Mouse (Mus musculus) bone marrow, adult 2 months (tissue): ENCODE measurements around the gene Dpp9. TPM values are rescaled to one million over a fixed set of nuclear protein-coding genes. Genes with fewer than 3 reads are reported as not detected.

Experiments
- H3K27ac ChIP-seq: fragments of 200-500 bp; 2 replicates; pipeline ENCODE4 v1.5.1; 2012; ENCODE audit warnings: low read depth, mild to moderate bottlenecking, control low read depth, inconsistent platforms, low read length; ENCODE audit not compliant: control insufficient read depth, poor library complexity, insufficient read depth
- H3K4me1 ChIP-seq: fragments of 200-500 bp; 2 replicates; pipeline ENCODE4 v1.6.1; 2011; ENCODE audit warnings: low read length; ENCODE audit not compliant: control insufficient read depth, insufficient read depth
- H3K4me3 ChIP-seq: fragments of 200-500 bp; replicated peaks from 2 replicates; pipeline ENCODE3; 2011; ENCODE audit warnings: mild to moderate bottlenecking, low read depth, low read length, control low read depth; ENCODE audit not compliant: control insufficient read depth
- CTCF ChIP-seq: fragments of 200-500 bp; IDR thresholded peaks from 2 replicates; pipeline ENCODE4 v1.5.1; 2011; ENCODE audit warnings: low read length, control low read depth; ENCODE audit not compliant: control insufficient read depth, insufficient read depth
- POLR2A ChIP-seq: fragments of 200-500 bp; IDR thresholded peaks from 2 replicates; pipeline ENCODE4 v1.6.1; 2011; ENCODE audit warnings: low read depth, mild to moderate bottlenecking, control low read depth, low read length, borderline replicate concordance; ENCODE audit not compliant: control insufficient read depth
- WGBS: fragments of 180-500 bp; shearing (Covaris S2); methylation state at CpG from one replicate; pipeline ENCODE4 v1.1.7; 2018; 5-methylcytosine and 5-hydroxymethylcytosine counted together
- polyA plus RNA-seq: library from polyadenylated mRNA; stranded (reverse); fragments of >200 nt; gene quantifications from 2 replicates; pipeline ENCODE4 v1.2.4, GENCODE M21; 2011; ENCODE audit warnings: low replicate concordance; ENCODE audit not compliant: missing spikeins, insufficient read depth, insufficient read length

The Dpp9 gene
- polyA plus RNA-seq, 1 experiment: 8.9 TPM

GRCm38 (mm10) chr17:56146131-56146530 lies 72.6 kb downstream of the Dpp9 start:
- Histone ChIP-seq H3K4me1 (no peaks in the 10 kb centered on the region; the same call in 1 of the 2 replicates), H3K4me3 (no peak overlapping the region), H3K27ac (no peak overlapping the region)
- WGBS: 56% methylated on average over 9 of the region's 9 CpGs
- TF ChIP-seq CTCF (no peak), POLR2A (no peak)

- H3K27ac ChIP-seq: no peak overlapping the region
- no peak overlapping the region for H3K4me3 ChIP-seq
- no peak for TF ChIP-seq CTCF
- H3K4me1 ChIP-seq: no peaks in the 10 kb centered on the region; the same call in 1 of the 2 replicates
- WGBS: 74% methylated on average over 9 of the region's 9 CpGs
Observed at GRCm38 (mm10) chr17:56144546-56144945, 74.2 kb downstream of the Dpp9 start.

DNA sequence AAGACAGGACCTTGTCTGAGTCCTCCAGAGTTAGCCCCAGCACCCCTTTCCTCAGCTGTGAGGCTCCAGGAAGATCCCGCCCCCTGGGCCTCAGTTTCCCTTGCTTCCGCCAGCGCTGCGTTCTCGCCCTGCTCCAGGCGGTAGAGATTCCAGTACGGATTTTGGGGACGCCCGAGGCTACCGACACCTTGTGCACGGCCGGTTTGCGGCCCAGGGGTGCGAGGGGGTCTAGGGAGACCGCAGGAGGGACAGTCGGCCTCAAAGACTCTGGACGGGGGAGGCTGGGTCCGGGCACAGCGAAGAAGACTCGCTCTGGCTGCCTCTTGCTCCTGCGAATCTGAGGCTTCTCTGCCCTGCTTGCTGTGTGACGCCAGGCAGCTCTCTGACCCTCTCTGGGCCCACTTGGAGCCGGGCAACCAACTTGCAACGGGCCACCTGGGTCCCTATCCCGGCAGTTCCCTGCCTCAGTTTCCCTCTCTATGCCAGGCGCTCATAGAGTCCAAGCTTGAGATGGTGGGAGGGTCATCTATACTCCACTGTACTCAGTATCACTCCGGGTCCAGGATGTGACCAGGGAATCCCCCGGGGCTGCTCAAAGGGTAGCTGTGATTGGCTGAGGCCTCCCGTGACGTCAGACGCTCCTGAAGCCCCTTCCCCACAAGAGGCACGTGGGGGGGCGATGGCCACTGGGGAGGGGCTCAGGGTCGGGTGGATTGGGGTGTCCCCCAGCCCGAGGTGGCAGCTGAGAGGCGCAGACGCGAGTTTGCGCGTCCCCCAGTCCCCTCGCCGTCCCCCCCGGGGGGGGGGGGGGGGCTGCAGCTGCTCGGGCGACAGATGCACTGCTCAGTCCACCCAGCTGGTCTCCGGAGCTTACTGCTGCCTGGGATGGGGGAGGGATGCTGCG lies 76.8 kb downstream of the Dpp9 start:
- no peak overlapping the region for H3K27ac ChIP-seq
- no peak overlapping the region for H3K4me3 ChIP-seq
- 6% methylated on average over 47 of the region's 47 CpGs for WGBS
- no peak for TF ChIP-seq POLR2A
- no peaks in the 10 kb centered on the region for H3K4me1 ChIP-seq

DNA sequence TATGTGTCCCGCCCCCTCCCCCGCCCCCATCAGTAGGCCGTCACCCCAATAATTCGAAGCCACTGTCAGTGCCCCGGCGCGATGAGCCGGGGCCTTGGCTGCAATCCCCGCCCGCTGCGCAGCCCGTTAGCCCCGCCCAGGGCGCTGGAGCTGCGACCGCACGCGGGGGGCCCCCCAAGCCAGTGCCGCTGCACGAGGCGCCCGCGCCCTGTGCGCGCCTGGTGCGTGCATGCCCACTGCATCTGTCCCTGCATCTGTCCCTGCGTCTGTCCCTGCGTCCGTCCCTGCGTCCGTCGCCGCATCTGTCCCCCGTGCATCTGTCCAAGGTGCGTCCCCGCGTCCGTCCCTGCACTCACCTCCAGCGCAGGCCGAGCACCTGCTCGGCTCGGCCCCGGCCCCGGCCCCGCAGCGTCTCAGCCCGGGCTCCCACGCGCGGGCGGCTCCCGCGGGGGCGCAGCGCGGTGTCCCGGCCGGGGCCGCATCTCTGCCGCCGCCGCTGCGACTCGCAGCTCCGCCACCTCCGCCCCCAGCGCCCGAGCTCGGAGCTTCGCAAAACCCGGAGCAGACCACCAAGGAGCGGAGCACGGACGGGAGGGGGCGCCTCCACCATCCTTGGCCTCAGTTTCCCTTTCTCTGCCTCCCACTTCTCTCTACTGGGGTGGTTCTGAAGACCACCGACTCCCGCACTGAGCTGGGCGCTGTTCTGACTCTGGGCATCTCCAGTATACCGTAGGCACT lies 78.7 kb downstream of the Dpp9 start, which contains the start of gene Sema6b:
TSS of gene Sema6b (minus strand) at position 486 of the 738 bp plus-strand sequence.
- TF ChIP-seq POLR2A (no peak; the same call in 1 of the 2 replicates), CTCF (no peak)
- 2% methylated on average over 78 of the region's 79 CpGs for WGBS
- Histone ChIP-seq H3K27ac (peak within 1 kb of the TSS; percentile 7; the same call in 1 of the 2 replicates), H3K4me1 (no peaks in the 10 kb centered on the region), H3K4me3 (peak within 1 kb of the TSS; percentile 53)

GRCm38 (mm10) chr17:56139355-56139754 lies 79.3 kb downstream of the Dpp9 start:
- Histone ChIP-seq H3K4me1 (no peaks in the 10 kb centered on the region), H3K4me3 (no peak overlapping the region), H3K27ac (no peak overlapping the region)
- WGBS: 19% methylated on average over 21 of the region's 21 CpGs
- TF ChIP-seq CTCF (no peak), POLR2A (no peak)

- Histone ChIP-seq H3K4me1 (no peaks in the 10 kb centered on the region), H3K4me3 (no peak overlapping the region), H3K27ac (no peak overlapping the region)
- 65% methylated on average over 25 of the region's 25 CpGs for WGBS
- TF ChIP-seq CTCF (no peak), POLR2A (no peak)
Observed at GRCm38 (mm10) chr17:56137839-56138613, 80.7 kb downstream of the Dpp9 start.

Other genes with a start within 250 kb of the Dpp9 start
- gene Shd, start 248.4 kb downstream of the Dpp9 start, polyA plus RNA-seq: 1.6 TPM in 1 of 2 replicates, not detected in the other
- not detected in 2 replicates for gene Fsd1, start 232.4 kb downstream of the Dpp9 start, polyA plus RNA-seq
- gene Stap2, start 213.3 kb downstream of the Dpp9 start, polyA plus RNA-seq: 3.9 and 10.6 TPM in 2 replicates
- 13.1 and 47.7 TPM in 2 replicates for gene Mpnd, start 213.2 kb downstream of the Dpp9 start, polyA plus RNA-seq
- 39.9 and 55.5 TPM in 2 replicates for gene Sh3gl1, start 182.3 kb downstream of the Dpp9 start, polyA plus RNA-seq
- 55.8 and 73.6 TPM in 2 replicates for gene Chaf1a, start 178.5 kb downstream of the Dpp9 start, polyA plus RNA-seq
- gene Ubxn6, start 143.9 kb downstream of the Dpp9 start, polyA plus RNA-seq: 17.7 and 41.7 TPM in 2 replicates
- gene Hdgfl2, start 139.3 kb downstream of the Dpp9 start, polyA plus RNA-seq: 62.0 and 145 TPM in 2 replicates
- 0.52 and 3.4 TPM in 2 replicates for gene Plin4, start 109.1 kb downstream of the Dpp9 start, polyA plus RNA-seq
- not detected in 2 replicates for gene Plin5, start 101.3 kb downstream of the Dpp9 start, polyA plus RNA-seq
- 22.7 and 50.0 TPM in 2 replicates for gene Lrg1, start 96.9 kb downstream of the Dpp9 start, polyA plus RNA-seq
- 3.2 and 3.9 TPM in 2 replicates for gene Sema6b, start 78.6 kb downstream of the Dpp9 start, polyA plus RNA-seq
- 0.63 and 1.7 TPM in 2 replicates for gene Tnfaip8l1, start 56.4 kb downstream of the Dpp9 start, polyA plus RNA-seq
- 12.5 and 25.9 TPM in 2 replicates for gene Mydgf, start 35.0 kb downstream of the Dpp9 start, polyA plus RNA-seq
- 6.9 and 10.8 TPM in 2 replicates for gene Fem1a, start 37.9 kb upstream of the Dpp9 start, polyA plus RNA-seq
- 2.4 and 5.9 TPM in 2 replicates for gene Ticam1, start 57.9 kb upstream of the Dpp9 start, polyA plus RNA-seq
- gene Plin3, start 74.0 kb upstream of the Dpp9 start, polyA plus RNA-seq: 10.9 and 29.6 TPM in 2 replicates
- not detected in 2 replicates for gene Arrdc5, start 81.4 kb upstream of the Dpp9 start, polyA plus RNA-seq
- 77.5 and 109 TPM in 2 replicates for gene Uhrf1, start 84.4 kb upstream of the Dpp9 start, polyA plus RNA-seq
- gene Kdm4b, start 107.2 kb upstream of the Dpp9 start, polyA plus RNA-seq: 15.7 and 74.9 TPM in 2 replicates